Mouse (Mus musculus) kidney, adult 8-10 months (tissue): ENCODE measurements around the gene Ankib1.

Experiments
- DNase-seq, 2 experiments: peaks; one replicate each; pipeline ENCODE4 v3.0.0; 2022

The Ankib1 gene

GRCm38 (mm10) chr5:3646539-3646938 is 156.2 kb downstream of the Ankib1 start:
- no peak for DNase-seq

GRCm38 (mm10) chr5:3645326-3645725 is 157.4 kb downstream of the Ankib1 start:
- no peak for DNase-seq

- DNase-seq = no peak
These were observed 158.1 kb downstream of the Ankib1 start for GRCm38 (mm10) chr5:3644621-3645020.
